ENCODE assay signal across 8 mouse cellular contexts in genomic region chr15:79328058-79328938, GRCm38 (mm10). TPM values are rescaled to one million over a fixed set of nuclear protein-coding genes. Genes with fewer than 3 reads are reported as not detected.
DNase-seq lines count a peak whose midpoint lies in the region; ATAC-seq and TF ChIP-seq lines count a peak whose summit lies in the region.

Gene Pla2g6 (minus strand): TSS chr15:79328390.

- H3K4me1 ChIP-seq in heart, embryonic 12.5 days (replicated peaks) = peaks cover 43% of the 10 kb centered on the region
- H3K4me1 ChIP-seq in kidney, postnatal 0 days (replicated peaks; ENCODE audit: insufficient read depth, low read length) = peaks cover 16% of the 10 kb centered on the region; the same call in 1 of the 2 replicates
- H3K4me1 ChIP-seq in liver, embryonic 11.5 days (replicated peaks; ENCODE audit: control insufficient read depth, insufficient read depth, low read length) = peaks cover 34% of the 10 kb centered on the region
- peaks cover 19% of the 10 kb centered on the region; the same call in 1 of the 2 replicates for H3K4me1 ChIP-seq in stomach, embryonic 14.5 days (ENCODE audit: control insufficient read depth, insufficient read depth, low read length)

- peak within 1 kb of the TSS; percentile 80 for H3K9ac ChIP-seq in heart, embryonic 12.5 days
- H3K9ac ChIP-seq in kidney, postnatal 0 days (ENCODE audit: low read depth, low read length) = peak within 1 kb of the TSS; percentile 53
- peak within 1 kb of the TSS; percentile 91 for H3K9ac ChIP-seq in liver, embryonic 11.5 days (ENCODE audit: low read depth, low read length)
- peak within 1 kb of the TSS; percentile 57 for H3K9ac ChIP-seq in stomach, embryonic 14.5 days (replicated peaks; ENCODE audit: low read depth, low read length)

- ATAC-seq in erythroid progenitor cell, adult 5-6 weeks (replicated peaks; ENCODE audit: low FRiP score, poor library complexity, severe bottlenecking) = peak; percentile 95
- ATAC-seq in heart, embryonic 12.5 days (ENCODE audit: insufficient number of reproducible peaks, low FRiP score) = peak; percentile 97
- ATAC-seq in kidney, postnatal 0 days (replicated peaks; ENCODE audit: low FRiP score, low read depth) = peak; percentile 95
- ATAC-seq in liver, embryonic 11.5 days (replicated peaks; ENCODE audit: low FRiP score) = peak; percentile 95
- ATAC-seq in stomach, embryonic 14.5 days (ENCODE audit: insufficient number of reproducible peaks, insufficient read depth, low FRiP score, low read depth) = peak; percentile 95

- DNase-seq in CD4-positive helper T cell, adult 2 months (ENCODE audit: low read depth, low spot score) = peak; percentile 97
- DNase-seq in brain, embryonic 18.5 days (ENCODE audit: low read depth, low spot score) = peak; percentile 94
- DNase-seq in kidney, postnatal 0 days (ENCODE audit: low spot score) = peak; percentile 99
- peak; percentile 99 for DNase-seq in liver, embryonic 11.5 days (ENCODE audit: low spot score)
- peak; percentile 95 for DNase-seq in naive thymus-derived CD4-positive, alpha-beta T cell, adult 2 months (ENCODE audit: low read depth)

- H3K4me3 ChIP-seq in heart, embryonic 12.5 days = peak within 1 kb of the TSS; percentile 61
- peak within 1 kb of the TSS; percentile 38 for H3K4me3 ChIP-seq in kidney, postnatal 0 days (replicated peaks; ENCODE audit: low read depth, low read length)
- peak within 1 kb of the TSS; percentile 62 for H3K4me3 ChIP-seq in liver, embryonic 11.5 days (ENCODE audit: low read depth, low read length)
- H3K4me3 ChIP-seq in stomach, embryonic 14.5 days (ENCODE audit: low read depth, low read length) = peak within 1 kb of the TSS; percentile 55

- no peaks in the 10 kb centered on the region for H3K27me3 ChIP-seq in heart, embryonic 12.5 days (replicated peaks)
- H3K27me3 ChIP-seq in kidney, postnatal 0 days (ENCODE audit: insufficient read depth, low read length) = no peaks in the 10 kb centered on the region
- no peaks in the 10 kb centered on the region for H3K27me3 ChIP-seq in liver, embryonic 11.5 days (replicated peaks; ENCODE audit: control insufficient read depth, insufficient read depth, low read length)
- no peaks in the 10 kb centered on the region for H3K27me3 ChIP-seq in stomach, embryonic 14.5 days (ENCODE audit: control insufficient read depth, insufficient read depth, low read length)

- H3K9me3 ChIP-seq in heart, embryonic 12.5 days (replicated peaks) = no peaks in the 10 kb centered on the region
- H3K9me3 ChIP-seq in kidney, postnatal 0 days (replicated peaks; ENCODE audit: low read length) = no peaks in the 10 kb centered on the region
- H3K9me3 ChIP-seq in liver, embryonic 11.5 days (ENCODE audit: control insufficient read depth, low read length) = no peaks in the 10 kb centered on the region
- H3K9me3 ChIP-seq in stomach, embryonic 14.5 days (ENCODE audit: control insufficient read depth, low read depth, low read length) = no peaks in the 10 kb centered on the region

- TF ChIP-seq CTCF in kidney, postnatal 0 days (IDR thresholded peaks at IDR 0.05; ENCODE audit: low read depth) = peak; percentile 38; the same call in 1 of the 2 replicates

- no peaks in the 10 kb centered on the region for H3K36me3 ChIP-seq in heart, embryonic 12.5 days
- H3K36me3 ChIP-seq in kidney, postnatal 0 days (ENCODE audit: insufficient read depth, low read length) = no peaks in the 10 kb centered on the region
- no peaks in the 10 kb centered on the region for H3K36me3 ChIP-seq in liver, embryonic 11.5 days (ENCODE audit: control insufficient read depth, insufficient read depth, low read length)
- H3K36me3 ChIP-seq in stomach, embryonic 14.5 days (ENCODE audit: control insufficient read depth, insufficient read depth, low read length) = no peaks in the 10 kb centered on the region

- 2% methylated on average over 46 of the region's 46 CpGs for WGBS in heart, embryonic 12.5 days
- WGBS in kidney, postnatal 0 days = 3% methylated on average over 43 of the region's 46 CpGs
- WGBS in liver, embryonic 11.5 days = 2% methylated on average over 46 of the region's 46 CpGs
- WGBS in stomach, embryonic 14.5 days = 3% methylated on average over 46 of the region's 46 CpGs

- peak within 1 kb of the TSS; percentile 88 for H3K27ac ChIP-seq in heart, embryonic 12.5 days (ENCODE audit: poor library complexity, severe bottlenecking)
- H3K27ac ChIP-seq in kidney, postnatal 0 days = peak within 1 kb of the TSS; percentile 86
- peak within 1 kb of the TSS; percentile 91 for H3K27ac ChIP-seq in liver, embryonic 11.5 days (ENCODE audit: low read depth, low read length)
- H3K27ac ChIP-seq in stomach, embryonic 14.5 days (ENCODE audit: low read length) = peak within 1 kb of the TSS; percentile 96

- peak within 1 kb of the TSS; percentile 85 for H3K4me2 ChIP-seq in heart, embryonic 12.5 days
- peak within 1 kb of the TSS; percentile 68 for H3K4me2 ChIP-seq in kidney, postnatal 0 days (ENCODE audit: low read length)
- peak within 1 kb of the TSS; percentile 81 for H3K4me2 ChIP-seq in liver, embryonic 11.5 days
- H3K4me2 ChIP-seq in stomach, embryonic 14.5 days (replicated peaks; ENCODE audit: low read depth, low read length) = peak within 1 kb of the TSS; percentile 81

RNA-seq across cellular contexts. Expression of gene Pla2g6, which starts in this region (rescaled TPM):
- total RNA-seq in erythroid progenitor cell, adult 5-6 weeks (2015; ENCODE audit: low replicate concordance) = 3.8 and 4.3 TPM in 2 replicates
- total RNA-seq in erythroid progenitor cell, adult 5-6 weeks (2017; ENCODE audit: low replicate concordance) = 2.1 and 7.5 TPM in 2 replicates
- 12.1 and 14.4 TPM in 2 replicates for polyA plus RNA-seq in heart, embryonic 12.5 days (2016; fragmentation: Nextera tagmentation; extraction: Ambion mirVana)
- 10.7 and 12.2 TPM in 2 replicates for polyA plus RNA-seq in kidney, postnatal 0 days (2015; fragmentation: Nextera tagmentation; extraction: Ambion mirVana)
- polyA plus RNA-seq in liver, embryonic 11.5 days (2014; fragmentation: Nextera tagmentation; extraction: Ambion mirVana) = 27.7 and 28.1 TPM in 2 replicates
- 16.6 and 17.4 TPM in 2 replicates for polyA plus RNA-seq in stomach, embryonic 14.5 days (2014; fragmentation: Nextera tagmentation; extraction: Ambion mirVana)

Comparison
In these comparisons a context has a peak if more than half of its experiments do, and no peak if none do; other contexts are left out.
1. Peak in every context shown above with its lines: DNase-seq, ATAC-seq, H3K4me3 ChIP-seq and H3K27ac ChIP-seq.